Mouse (Mus musculus): ENCODE data around the gene Grik3.

Grik3 gene

GRCm38 (mm10) chr4:125727030-125727429 lies 236.5 kb downstream of the Grik3 start:
- no peak for DNase-seq (ENCODE audit: low spot score)

- no peak for DNase-seq (ENCODE audit: low spot score)
These were observed 237.1 kb downstream of the Grik3 start for GRCm38 (mm10) chr4:125727626-125728025.

- no peak for DNase-seq (ENCODE audit: low spot score)
These were observed 237.8 kb downstream of the Grik3 start for GRCm38 (mm10) chr4:125728091-125728863.

- no peak for DNase-seq (ENCODE audit: low spot score)
These were observed 239.1 kb downstream of the Grik3 start for GRCm38 (mm10) chr4:125729305-125730220.

- no peak for DNase-seq (ENCODE audit: low spot score)
These were observed 240.3 kb downstream of the Grik3 start for GRCm38 (mm10) chr4:125730751-125731150.

GRCm38 (mm10) chr4:125736783-125737182 lies 246.3 kb downstream of the Grik3 start:
- no peak for DNase-seq (ENCODE audit: low spot score)

- no peak for DNase-seq (ENCODE audit: low spot score)
These were observed 248.3 kb downstream of the Grik3 start for GRCm38 (mm10) chr4:125738825-125739224.

GRCm38 (mm10) chr4:125742162-125742571 lies 251.7 kb downstream of the Grik3 start:
- DNase-seq (ENCODE audit: low spot score) = no peak

GRCm38 (mm10) chr4:125745902-125746301 lies 255.4 kb downstream of the Grik3 start:
- no peak for DNase-seq (ENCODE audit: low spot score)

GRCm38 (mm10) chr4:125756393-125756792 lies 265.9 kb downstream of the Grik3 start:
- no peak for DNase-seq (ENCODE audit: low spot score)

- DNase-seq (ENCODE audit: low spot score) = no peak
These were observed 269.8 kb downstream of the Grik3 start for GRCm38 (mm10) chr4:125760326-125760725.

- DNase-seq (ENCODE audit: low spot score) = no peak
These were observed 272.6 kb downstream of the Grik3 start for GRCm38 (mm10) chr4:125763056-125763455.
